Mouse (Mus musculus): ENCODE results near the gene Lemd1.
"Not testable (repeated sequence)": the region's sequence is repeated elsewhere in the genome, so short reads cannot be mapped to it uniquely, and the experiment has no call there.

Lemd1 gene

GRCm38 (mm10) chr1:132246137-132246536 is 54.9 kb downstream of the Lemd1 start:
- DNase-seq (ENCODE audit: low read depth) = peak; percentile 58

DNA sequence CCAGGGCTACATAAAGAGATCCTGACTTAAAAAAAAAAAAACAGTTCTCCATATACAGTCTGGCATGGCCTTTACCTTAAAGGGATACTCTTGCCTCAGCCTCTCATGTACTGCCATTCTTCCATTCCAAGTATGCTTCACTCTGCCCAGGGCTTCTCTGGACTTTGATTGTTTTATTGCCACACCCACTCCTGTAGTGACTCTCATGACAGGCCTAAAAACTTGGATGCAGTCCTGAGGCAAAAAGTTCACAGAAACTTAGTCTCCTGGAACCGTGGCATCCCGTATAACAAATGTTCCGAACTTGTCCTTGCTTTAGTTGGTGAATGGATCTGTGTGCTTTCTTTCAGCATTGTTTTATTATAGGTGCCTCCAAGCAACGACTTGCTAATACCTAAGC is 55.4 kb downstream of the Lemd1 start:
- no peak for DNase-seq (ENCODE audit: low read depth)

DNA sequence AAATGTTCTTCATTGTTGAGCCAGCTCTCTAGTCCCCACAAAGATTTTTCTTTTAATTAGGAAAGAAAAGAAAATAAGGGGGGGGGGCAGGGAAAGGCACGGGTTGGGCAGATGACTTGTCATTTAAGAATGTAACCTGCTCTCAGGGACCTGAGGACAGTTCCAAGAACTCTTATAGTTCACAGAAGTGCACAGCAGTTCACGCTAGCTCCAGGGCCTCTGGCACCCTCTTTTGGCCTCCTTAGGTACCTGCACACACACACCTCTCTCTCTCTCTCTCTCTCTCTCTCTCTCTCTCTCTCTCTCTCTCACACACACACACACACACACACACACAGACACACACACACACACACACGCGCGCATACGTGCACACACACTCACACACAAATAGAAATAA is 63.2 kb downstream of the Lemd1 start:
- DNase-seq (ENCODE audit: low read depth) = peak; percentile 31

GRCm38 (mm10) chr1:132260331-132260730 is 69.1 kb downstream of the Lemd1 start:
- no peak for DNase-seq (ENCODE audit: low read depth)

DNA sequence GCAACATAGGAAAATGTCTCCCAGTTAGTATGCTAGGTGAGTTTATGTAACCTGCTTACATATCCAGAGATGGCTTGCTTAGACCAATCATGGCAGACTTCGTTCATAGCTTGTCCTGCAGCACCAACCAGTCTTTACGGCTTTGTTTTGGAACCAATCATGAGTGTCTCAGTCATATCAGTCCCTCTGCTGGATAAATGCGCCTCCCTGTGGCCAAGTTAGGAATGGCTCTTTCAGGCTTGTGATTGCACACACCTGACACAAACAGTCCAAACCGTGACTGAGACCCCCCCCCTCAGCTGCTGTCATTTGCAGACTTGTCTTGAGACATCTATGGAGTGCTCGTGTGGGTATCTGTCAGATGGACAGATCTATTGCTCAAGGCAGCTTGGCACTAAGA is 69.8 kb downstream of the Lemd1 start:
- DNase-seq (ENCODE audit: low read depth) = peak; percentile 48

DNA sequence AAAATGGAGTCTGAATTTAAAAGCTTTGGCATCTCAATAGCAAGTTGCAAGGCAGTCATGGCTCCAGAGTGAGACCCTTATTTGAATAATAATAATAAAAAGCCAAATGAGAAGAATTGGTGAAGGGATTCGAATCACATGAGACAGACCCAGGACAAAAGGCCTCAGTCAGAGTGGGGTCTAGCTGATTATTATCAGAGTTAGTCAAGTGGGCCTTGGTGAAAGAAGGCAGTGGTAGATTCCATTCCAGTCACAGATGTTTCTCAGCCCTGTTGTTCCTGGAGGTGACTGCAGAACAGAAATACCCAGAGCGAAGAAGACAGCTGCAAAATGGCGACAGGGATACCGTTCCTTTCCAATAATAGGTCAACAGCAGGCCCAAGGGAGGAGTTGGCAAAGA is 72.4 kb downstream of the Lemd1 start:
- no peak for DNase-seq (ENCODE audit: low read depth)

- peak; percentile 67 for DNase-seq (ENCODE audit: low read depth)
Measured at GRCm38 (mm10) chr1:132264577-132264976, 73.3 kb downstream of the Lemd1 start.

DNA sequence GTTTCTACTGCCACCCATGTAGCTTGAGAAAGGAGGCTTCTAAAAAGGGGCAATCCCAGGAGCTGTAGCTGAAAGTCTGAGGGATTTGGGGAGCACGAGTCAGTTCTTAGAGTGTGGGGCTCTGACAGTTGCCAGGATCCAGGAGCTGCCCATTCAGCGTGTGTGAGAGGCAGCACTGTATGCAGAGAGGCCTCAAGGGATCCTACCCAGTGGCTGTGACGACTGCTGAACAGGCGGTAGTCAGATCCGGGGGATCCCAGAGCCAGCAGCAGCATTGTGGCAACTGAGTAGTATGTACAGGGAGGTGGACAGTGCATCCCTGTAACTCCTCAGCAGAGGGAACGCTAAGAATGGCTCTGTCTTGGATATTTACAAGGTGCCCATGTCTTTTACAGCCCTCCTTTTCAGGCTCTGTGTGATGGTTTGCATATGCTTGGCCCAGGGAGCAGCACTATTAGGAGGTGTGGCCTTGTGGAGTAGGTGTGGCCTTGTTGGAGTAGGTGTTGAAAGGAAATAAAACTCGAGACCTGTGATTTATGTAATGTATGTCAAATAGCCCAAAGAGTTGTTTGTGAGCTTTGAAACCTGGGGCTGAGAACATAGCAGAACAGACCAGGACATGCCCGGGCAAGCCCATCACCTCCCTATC is 74.1 kb downstream of the Lemd1 start:
- no peak for DNase-seq (ENCODE audit: low read depth)

DNA sequence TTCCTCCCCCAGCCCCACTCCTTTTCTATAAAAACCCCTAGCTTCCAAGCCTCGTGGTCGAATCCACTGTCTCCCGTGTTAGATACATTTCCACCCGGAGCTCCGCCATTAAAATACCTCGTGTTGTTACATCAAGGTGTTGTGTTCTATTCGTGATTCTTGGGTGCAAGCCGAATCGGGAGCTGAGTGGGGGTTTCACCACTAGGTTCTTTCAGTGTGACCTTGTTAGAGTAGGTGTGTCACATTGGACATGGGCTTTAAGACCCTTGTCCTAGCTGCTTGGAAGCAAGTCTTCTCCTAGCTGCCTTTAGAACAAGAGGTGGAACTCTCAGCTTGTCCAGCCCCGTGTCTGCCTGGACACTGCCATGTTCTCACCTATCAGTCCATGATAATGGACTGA is 74.7 kb downstream of the Lemd1 start:
- no peak for DNase-seq (ENCODE audit: low read depth)

DNA sequence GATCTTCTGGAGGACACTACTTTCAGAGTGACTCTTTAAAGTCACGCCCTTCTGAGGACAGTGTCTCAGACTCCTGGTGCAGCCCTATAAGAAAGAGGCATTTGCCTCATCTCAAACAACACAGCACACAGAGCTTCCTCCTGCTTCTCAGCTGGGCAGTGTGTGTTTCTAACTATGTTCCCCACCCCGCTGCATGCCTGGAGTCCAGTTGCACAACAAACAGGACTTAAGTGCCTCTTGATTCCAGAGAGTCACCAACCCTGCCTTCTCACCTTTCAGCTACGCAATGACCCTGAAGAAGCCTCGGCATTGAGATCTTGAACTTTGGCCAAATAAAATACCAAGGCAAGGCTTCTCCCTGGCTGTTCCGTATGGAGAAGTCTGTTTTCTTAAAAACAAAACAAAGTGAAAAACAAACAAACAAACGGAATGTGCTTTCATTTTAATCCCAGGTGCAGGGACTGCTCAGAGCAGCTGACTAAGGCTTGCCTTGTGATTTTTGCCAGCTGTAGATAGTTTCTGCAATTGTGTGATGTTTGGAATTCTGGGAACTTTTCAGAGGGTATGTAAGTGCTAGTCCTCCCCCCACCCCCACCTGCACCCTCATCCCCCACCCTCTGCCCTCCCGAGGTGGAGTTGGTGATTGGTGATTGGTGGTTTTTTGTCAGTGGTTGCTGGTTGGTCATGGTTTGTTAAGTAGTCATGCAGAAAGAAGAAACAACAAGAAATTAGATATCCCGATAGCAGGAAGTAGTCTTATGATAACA is 75.7 kb downstream of the Lemd1 start:
- peak; percentile 24 for DNase-seq (ENCODE audit: low read depth)

DNA sequence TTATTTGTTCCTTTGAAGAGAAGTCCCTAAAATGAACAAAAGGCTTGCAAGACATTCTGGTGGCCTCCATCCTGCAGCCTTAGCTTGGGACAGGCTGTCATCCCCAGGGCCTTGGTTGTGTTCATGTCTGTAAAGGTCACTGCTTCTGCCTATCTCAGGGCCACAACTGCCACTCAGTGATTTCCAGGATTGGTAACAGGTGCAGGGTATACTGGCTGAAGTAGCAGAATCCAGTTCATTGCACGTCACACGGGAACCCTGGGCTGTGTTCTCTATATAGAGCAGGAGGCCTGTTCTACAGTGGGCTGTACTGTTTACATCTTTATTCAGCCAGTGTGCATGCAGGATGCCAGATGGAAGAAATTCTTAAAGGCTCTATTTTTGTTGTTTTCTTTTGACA is 76.7 kb downstream of the Lemd1 start:
- DNase-seq (ENCODE audit: low read depth) = no peak

GRCm38 (mm10) chr1:132268418-132269060 is 77.3 kb downstream of the Lemd1 start:
- no peak for DNase-seq (ENCODE audit: low read depth)

DNA sequence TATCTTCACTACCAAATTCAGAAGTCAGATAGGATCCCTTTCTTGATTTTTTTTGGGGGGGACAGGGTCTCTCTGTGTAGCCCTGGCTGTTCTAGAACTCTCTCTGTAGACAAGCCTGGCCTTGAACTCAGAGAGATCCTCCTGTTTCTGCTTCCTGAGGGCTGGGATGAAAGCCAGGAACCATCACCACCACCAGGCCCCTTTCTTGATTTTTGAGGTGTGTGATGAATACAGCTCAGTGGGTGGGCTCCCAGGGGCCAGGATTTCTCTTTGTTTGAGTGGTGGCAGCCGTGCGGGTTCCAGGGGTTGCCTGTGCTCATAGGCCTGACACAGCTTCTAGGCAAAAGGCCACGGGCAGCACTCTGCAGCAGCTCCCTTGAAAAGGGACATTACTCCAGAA is 80.0 kb downstream of the Lemd1 start:
- DNase-seq (ENCODE audit: low read depth) = no peak

- no peak for DNase-seq (ENCODE audit: low read depth)
Measured at GRCm38 (mm10) chr1:132276694-132277093, 85.5 kb downstream of the Lemd1 start.

- DNase-seq (ENCODE audit: low read depth) = no peak
Measured at GRCm38 (mm10) chr1:132277124-132277523, 85.9 kb downstream of the Lemd1 start.

GRCm38 (mm10) chr1:132280636-132281035 is 89.4 kb downstream of the Lemd1 start:
- not testable (repeated sequence) for DNase-seq (ENCODE audit: low read depth)

- no peak for DNase-seq (ENCODE audit: low read depth)
Measured at GRCm38 (mm10) chr1:132281523-132282176, 90.4 kb downstream of the Lemd1 start.

- no peak for DNase-seq (ENCODE audit: low read depth)
Measured at GRCm38 (mm10) chr1:132282177-132282536, 90.9 kb downstream of the Lemd1 start.

DNA sequence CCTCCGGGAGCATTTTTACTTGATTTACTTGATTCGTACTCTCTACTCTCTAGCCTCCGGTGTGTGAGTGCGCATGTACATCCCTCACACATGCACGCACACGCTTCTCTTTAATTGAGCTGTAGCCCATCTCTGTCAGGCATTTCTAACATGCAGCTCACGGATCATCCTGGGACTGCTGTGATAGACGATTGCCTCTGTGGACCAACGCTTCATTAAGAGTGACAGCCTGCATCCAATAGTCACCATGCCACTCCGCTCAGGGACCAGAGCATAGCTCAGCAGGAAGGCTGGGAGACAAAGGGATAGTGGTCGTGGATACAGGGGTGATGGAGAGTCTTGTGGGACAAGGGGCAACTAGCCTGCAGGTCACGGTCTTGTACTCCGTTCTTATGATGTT is 91.8 kb downstream of the Lemd1 start:
- DNase-seq (ENCODE audit: low read depth) = no peak

- no peak for DNase-seq (ENCODE audit: low read depth)
Measured at GRCm38 (mm10) chr1:132286735-132287134, 95.5 kb downstream of the Lemd1 start.

DNA sequence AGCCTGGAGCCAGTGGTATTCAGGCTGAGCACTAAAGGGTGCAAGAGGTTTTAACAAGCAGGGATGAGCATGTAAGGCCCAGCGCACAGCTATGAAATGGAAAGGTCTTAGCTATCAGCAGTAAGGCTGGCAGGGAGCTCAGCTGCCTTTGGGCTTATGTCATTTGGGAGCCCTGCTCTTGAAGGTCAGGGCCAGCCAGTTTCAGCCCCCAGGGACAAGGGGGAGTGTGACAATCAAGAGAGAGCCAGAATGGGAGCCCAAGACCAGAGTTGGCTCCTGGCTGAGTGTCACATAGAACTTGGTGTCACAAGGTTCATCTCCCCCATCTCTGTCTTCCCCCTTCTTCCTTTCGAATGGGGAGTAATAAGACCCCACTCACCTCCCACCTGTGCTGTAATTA is 96.2 kb downstream of the Lemd1 start:
- no peak for DNase-seq (ENCODE audit: low read depth)

DNA sequence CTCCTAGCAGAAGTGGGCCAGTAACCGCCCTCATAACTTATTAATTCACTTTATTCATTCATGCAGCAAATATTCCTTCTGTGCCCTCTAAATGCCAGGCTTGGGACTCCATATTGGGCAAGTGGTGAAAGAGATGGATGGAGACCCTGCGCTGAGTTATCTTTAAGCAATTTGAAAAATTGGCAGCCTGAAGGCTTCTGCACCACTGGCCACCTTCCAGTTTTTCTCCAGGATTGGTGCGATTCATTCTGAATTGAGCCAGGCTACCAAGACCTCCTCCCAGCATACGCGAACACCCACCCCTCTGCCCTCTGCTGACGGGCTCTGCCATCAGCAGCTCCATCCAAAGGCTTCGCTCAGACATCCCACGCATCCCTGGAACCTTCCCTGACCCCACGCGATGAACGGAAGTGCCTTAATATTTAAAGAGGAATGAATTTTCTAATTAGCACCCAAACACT is 96.8 kb downstream of the Lemd1 start:
- DNase-seq (ENCODE audit: low read depth) = no peak

- DNase-seq (ENCODE audit: low read depth) = no peak
Measured at GRCm38 (mm10) chr1:132289965-132290364, 98.7 kb downstream of the Lemd1 start.
